Mouse (Mus musculus) kidney, postnatal 25 days (tissue): ENCODE measurements around the gene Olfr523.

ENCODE experiments used
- DNase-seq, 2 experiments: peaks; one replicate each; pipeline ENCODE4 v3.0.0; 2021; ENCODE audit warnings: mixed read lengths in 2 of 2

Gene Olfr523

GRCm38 (mm10) chr7:140184206-140184605 is 11.2 kb downstream of the Olfr523 start:
- no peak for DNase-seq

- DNase-seq: peak; percentile 67 to 82
Observed at GRCm38 (mm10) chr7:140186646-140187620, 13.9 kb downstream of the Olfr523 start.

GRCm38 (mm10) chr7:140187721-140188390 is 14.8 kb downstream of the Olfr523 start:
- no peak for DNase-seq

- DNase-seq: no peak
Observed at GRCm38 (mm10) chr7:140188391-140189328, 15.6 kb downstream of the Olfr523 start.

- DNase-seq: no peak
Observed at GRCm38 (mm10) chr7:140190435-140190834, 17.4 kb downstream of the Olfr523 start.

GRCm38 (mm10) chr7:140192445-140192844 is 19.4 kb downstream of the Olfr523 start:
- no peak for DNase-seq

GRCm38 (mm10) chr7:140192851-140193250 is 19.8 kb downstream of the Olfr523 start:
- DNase-seq: no peak

GRCm38 (mm10) chr7:140194031-140194430 is 21.0 kb downstream of the Olfr523 start:
- no peak for DNase-seq

- DNase-seq: no peak
Observed at GRCm38 (mm10) chr7:140196002-140196401, 23.0 kb downstream of the Olfr523 start.

- DNase-seq: no peak
Observed at GRCm38 (mm10) chr7:140201090-140201489, 28.1 kb downstream of the Olfr523 start.

GRCm38 (mm10) chr7:140205864-140206263 is 32.8 kb downstream of the Olfr523 start, which contains the start of gene Olfr524:
Gene Olfr524 (minus strand): TSS chr7:140205964.
- no peak for DNase-seq

GRCm38 (mm10) chr7:140206904-140207303 is 33.9 kb downstream of the Olfr523 start:
- DNase-seq: no peak

- DNase-seq: no peak
Observed at GRCm38 (mm10) chr7:140208153-140208552, 35.1 kb downstream of the Olfr523 start.

- peak in 1 of 2 experiments; percentile 48 for DNase-seq
Observed at GRCm38 (mm10) chr7:140208677-140209076, 35.7 kb downstream of the Olfr523 start.

GRCm38 (mm10) chr7:140213841-140214240 is 40.8 kb downstream of the Olfr523 start:
- DNase-seq: no peak

GRCm38 (mm10) chr7:140217967-140218366 is 45.0 kb downstream of the Olfr523 start, which contains the start of gene Cd163l1:
Gene Cd163l1 (plus strand): TSS chr7:140218267.
- DNase-seq: no peak

GRCm38 (mm10) chr7:140219268-140219667 is 46.3 kb downstream of the Olfr523 start:
- no peak for DNase-seq

GRCm38 (mm10) chr7:140220375-140220774 is 47.4 kb downstream of the Olfr523 start:
- DNase-seq: no peak

GRCm38 (mm10) chr7:140224209-140224608 is 51.2 kb downstream of the Olfr523 start:
- no peak for DNase-seq
